Mouse (Mus musculus): ENCODE data around the gene Cdhr2. TPM values are rescaled to one million over a fixed set of nuclear protein-coding genes. Genes with fewer than 3 reads are reported as not detected.

Cdhr2 gene
- total RNA-seq, 2 experiments from 2014 or later: not detected

DNA sequence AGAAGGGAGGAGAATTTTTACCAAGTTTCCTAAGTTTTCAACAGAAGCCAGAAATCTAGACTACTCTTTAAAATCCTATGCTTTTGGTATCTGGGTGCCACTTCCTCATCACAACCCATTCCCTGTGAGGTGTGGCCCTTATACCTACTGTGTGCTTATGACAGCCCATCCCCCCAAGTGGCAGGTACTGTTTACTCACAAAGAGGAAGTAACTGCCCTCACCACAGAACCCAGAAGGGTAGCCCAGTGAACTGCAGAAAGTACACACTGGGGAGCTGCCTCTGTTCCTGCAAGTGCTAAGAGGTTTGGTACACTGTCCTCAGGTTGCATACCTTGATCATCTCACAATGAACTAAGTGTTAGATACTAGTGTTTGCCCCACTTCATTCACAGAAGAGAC, 9.5 kb upstream of the Cdhr2 start:
- no peak for ATAC-seq (replicated peaks; ENCODE audit: low FRiP score, poor library complexity, severe bottlenecking)

DNA sequence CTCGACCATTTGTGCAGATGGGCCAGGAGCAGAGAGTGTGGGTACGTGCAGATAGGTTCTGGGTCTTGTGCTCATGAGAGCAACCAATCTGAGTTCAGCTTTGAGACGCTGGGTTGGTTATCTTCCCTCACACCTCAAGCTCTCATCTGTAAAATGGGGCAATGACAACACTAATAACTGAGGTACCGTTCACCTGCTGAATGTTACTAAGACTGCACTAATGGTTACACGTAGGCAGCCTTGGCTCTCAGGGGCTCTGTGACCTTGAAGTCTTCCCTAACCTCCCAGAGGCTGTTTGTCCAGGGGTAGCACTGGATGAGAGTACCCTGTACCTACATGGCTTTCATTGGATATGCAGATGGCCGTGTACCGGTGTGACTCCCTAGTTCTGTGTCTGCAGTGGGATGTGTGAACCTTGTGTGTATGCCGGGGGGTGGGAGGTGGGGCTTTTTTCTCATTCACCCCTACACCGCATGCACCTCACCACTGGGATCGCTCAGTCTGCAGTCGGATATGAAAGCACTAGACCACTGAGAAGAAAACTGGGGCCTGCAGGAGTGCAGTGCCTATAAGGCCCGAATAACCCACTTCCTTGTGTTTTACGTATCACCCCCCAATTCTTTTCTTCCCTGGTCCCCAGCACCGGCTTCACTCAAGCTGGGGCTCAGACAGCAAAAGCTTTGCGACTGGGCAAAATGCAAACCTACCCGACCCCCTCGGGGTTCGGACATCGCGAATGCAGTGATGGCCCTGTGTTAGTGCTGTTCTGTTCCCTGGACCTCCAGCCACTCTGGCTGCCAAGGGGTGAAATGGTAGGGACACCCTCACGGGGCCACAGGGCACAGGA, 8.3 kb upstream of the Cdhr2 start:
- ATAC-seq (replicated peaks; ENCODE audit: low FRiP score, poor library complexity, severe bottlenecking): peak; percentile 8

DNA sequence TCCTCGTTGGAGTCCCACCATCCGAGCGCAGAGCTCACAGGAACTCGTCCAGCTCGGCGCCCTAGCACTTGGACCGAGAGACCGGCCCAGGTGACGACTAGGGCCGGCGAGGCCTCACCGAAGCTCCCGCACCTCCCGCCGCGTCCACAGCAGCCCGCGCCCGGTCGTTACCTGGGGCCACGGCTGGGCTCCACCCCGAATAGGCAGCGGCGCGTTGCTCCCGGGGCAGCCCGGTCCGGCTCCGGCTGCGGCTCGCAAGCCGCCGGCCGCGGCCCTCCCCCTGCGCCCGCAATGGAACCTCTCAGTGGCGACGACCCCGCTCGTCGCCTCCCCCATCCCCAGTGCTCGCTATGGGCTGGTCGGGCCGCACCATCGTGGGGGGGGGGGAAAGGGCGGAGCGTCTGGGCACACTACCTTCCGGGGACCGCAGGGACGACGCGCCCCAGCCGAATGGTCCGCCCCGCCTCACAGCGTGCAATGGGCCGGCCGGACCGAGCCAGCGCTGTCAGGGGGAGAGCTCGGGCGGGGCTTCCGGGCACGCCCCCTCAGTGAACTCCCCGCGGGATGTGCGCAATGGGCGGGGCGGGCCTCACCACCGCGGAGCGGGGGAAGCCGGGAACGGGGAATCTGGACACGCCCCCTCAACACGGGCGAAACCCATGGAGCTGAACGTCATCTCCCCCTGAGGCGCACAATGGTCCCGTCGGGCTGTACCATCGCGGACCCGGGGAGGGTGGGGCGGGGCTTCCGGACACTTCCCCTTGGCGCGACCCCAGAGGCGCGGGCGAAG, 7.5 kb upstream of the Cdhr2 start, which contains the start of gene Rnf44:
Gene Rnf44, minus strand, starts transcription at position 350 of the 790 bp plus-strand sequence.
- ATAC-seq (replicated peaks; ENCODE audit: low FRiP score, poor library complexity, severe bottlenecking): peak; percentile 87

DNA sequence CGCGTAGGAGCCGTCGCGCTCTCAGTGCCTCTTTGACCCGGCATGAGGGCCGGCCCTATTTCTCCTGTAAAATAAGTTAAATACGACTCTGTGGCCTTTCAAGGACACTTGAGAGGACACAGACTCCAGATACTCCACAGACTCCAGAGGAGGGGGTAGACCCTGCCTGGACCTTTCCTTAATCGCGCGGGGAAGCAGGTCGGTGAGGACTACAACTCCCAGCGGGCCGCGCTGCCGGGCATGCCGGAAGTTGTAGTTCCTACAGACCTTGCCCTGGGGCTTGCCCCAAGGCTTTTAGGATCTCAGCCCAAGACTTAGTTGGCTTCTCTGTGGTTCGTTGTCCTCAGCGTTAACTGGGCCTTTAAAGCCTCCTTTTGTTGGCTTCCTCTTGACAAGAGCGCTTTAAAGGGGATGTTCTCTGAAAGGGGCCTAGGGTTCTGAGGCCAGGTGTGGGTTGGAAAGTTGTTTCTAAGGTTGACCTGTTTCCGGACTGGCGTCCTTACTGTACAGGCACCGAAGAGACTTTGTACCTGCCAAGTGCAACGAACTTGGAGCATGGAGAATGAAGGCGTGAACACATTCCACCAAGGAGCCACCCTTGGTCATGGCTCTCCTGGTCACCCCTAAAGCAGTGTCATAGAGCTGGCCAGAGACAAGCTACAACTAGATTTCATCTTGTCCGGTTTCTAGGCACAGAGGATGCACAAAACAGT, 6.8 kb upstream of the Cdhr2 start:
- ATAC-seq (replicated peaks; ENCODE audit: low FRiP score, poor library complexity, severe bottlenecking): peak; percentile 75

DNA sequence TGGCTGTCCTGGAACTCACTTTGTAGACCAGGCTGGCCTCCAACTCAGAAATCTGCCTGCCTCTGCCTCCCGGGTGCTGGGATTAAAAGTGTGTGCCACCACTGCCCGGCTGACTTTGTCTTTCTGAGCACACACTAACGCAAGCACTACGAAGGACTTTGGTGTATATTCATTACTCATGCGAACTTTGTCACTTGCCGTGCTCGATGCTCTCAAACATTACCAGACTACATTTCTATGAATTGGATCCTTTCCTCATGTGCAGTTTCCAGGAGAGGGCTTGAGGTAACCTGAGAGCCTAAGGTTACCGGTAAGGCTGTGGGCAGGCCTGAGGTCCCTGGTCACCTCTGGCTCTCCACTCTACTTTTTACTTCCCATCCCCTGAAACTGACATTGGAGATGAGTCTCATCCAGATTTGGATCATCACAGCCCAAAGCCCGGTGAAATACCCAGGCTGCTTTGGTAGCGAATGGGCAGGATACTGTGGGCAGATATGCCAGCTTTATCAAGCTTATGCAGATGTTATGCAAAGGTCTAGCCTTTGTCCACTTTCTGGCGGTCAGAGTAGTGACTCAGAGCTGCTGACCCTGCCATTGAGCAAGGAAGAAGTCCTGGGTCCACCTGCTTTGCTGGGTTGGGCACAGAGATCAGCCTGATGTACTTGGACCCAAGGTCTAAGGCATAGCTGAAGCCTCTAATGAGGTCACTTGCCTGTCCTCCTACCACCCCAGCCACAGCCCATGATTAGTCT, 5.6 kb upstream of the Cdhr2 start:
- no peak for ATAC-seq (replicated peaks; ENCODE audit: low FRiP score, poor library complexity, severe bottlenecking)

DNA sequence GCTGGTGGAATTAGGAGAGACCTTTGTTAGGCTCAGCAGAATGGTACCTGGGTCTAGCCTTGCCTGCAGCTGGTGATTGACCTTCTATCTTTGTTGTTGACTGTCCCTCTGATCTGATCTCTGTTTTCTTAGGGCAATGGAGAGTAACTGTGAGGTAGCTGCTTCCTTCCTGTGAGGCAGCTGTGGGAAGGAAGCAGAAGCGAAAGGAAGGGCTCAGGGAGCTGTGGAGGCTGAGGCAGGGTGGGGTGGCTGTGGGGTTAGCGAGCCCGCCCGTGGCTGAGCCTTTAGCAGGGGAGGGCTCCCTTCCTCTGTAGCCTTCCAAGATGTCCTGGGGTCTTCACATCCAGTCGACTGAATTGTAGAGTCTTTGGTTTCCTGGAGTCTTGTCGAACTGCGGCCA, 1.2 kb downstream of the Cdhr2 start:
- no peak for ATAC-seq (replicated peaks; ENCODE audit: low FRiP score, poor library complexity, severe bottlenecking)

DNA sequence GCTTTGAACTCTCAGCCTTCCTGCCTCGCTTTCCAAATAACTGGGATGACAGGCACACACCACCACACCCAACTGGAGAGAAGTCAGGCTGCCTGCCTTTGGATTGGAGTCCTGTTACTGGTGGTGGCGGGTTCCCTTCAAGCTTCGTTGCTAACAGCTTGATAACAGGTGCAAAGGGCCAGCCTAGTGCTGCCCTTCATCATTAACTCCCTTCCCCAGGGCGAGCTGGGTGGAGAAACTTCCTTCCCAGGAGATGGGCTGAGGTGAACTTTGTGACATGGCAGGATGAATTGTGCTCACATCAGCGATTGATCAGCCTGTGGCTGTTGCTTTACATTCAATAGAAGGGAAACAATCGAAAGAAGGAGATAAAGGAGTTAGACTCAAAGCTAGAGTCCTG, 3.6 kb downstream of the Cdhr2 start:
- ATAC-seq (replicated peaks; ENCODE audit: low FRiP score, poor library complexity, severe bottlenecking): no peak

DNA sequence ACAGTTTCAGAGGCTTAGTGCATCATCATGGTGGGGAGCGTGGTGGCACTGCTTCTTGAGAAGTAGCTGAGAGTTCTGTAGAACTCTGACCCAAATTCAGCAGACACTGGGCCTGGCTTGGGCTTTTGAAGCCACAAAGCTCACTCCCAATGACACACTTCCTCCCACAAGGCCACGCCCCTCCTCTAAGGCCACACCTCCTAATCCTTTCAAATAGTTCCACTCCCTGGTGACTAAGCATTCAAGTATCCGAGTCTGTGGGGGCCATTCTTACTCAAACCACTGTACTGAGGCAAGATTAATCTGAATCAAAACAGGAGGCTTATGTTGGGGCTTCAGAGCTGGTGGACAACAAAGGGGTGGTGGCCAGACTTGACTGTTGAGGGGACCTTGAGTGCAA, 9.6 kb downstream of the Cdhr2 start:
- ATAC-seq (replicated peaks; ENCODE audit: low FRiP score, poor library complexity, severe bottlenecking): no peak

DNA sequence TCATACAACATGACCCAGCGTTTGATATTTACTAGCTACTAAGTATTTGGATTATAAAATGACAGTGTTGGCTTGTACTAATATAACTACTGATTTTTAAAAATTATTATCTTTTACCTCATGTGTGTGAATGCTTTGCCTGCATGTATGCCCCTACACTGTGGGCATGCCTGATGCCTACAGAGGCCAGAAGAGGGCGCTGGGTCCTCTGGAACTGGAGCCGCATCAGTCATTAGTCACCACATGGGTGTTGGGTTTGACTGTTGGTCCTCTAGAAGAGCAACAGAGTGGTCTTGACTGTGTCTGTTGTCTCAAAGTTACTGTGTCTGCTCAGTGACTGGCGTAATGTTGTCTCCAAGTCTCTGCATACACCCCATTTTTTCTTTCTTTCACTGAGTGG, 13.1 kb downstream of the Cdhr2 start:
- ATAC-seq (replicated peaks; ENCODE audit: low FRiP score, poor library complexity, severe bottlenecking): no peak

DNA sequence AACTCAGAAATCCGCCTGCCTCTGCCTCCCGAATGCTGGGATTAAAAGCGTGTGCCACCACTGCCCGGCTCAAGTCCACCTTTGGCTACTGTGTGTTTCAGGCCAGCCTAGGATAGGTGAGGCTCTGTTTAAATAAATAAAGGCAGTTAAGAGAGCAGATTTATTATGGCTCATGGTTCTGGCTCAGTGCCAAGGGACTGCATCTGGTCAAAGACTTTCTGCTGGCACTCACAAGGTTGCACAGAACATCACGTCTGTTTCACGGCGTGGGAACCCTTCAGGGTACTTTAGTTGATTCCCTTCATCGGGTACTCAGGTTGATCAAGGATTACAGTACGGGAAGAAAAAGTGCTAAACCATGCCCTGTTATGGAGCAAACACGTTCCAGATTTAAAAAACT, 13.7 kb downstream of the Cdhr2 start:
- ATAC-seq (replicated peaks; ENCODE audit: low FRiP score, poor library complexity, severe bottlenecking): no peak

DNA sequence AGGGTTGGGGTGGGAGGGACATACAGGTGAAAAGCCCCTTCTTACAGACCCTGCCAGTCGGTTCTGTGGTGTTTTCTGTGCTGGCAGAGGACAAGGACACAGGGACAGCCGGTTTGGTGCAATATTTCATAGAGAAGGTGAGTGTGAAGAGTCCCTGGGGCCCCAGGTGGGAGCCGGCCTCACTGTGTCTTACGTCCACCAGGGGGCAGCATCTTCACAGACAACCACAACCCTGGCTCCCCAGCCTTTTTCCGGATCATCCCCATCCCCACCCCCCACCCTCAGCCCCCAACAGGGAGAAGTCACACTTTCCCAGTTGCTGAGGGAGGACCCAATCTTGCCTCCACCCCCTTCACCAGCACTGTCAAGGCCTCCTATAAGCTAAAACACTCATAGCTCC, 15.7 kb downstream of the Cdhr2 start:
- ATAC-seq (replicated peaks; ENCODE audit: low FRiP score, poor library complexity, severe bottlenecking): 0 out of 2 replicates have a peak, but pooled peaks have one; percentile 53

DNA sequence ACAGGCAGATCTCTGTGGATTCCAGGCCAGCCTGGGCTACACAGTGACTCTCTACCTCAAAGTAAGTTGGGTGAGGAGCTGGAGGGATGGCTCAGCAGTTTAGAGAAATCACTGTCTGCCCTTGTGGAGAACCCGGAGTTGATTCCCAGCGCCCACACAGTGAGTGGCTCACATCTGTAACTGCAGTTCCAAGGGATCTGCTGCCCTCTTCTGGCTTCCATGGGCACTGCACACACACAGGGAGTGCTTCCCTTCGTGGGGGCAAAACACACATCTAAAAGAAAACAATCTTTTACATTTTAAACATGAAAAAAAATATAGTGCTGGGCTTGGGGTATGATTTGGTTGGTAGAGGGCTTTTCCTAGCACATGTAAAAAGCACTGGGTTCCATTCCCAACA, 21.9 kb downstream of the Cdhr2 start:
- no peak for ATAC-seq (replicated peaks; ENCODE audit: low FRiP score, poor library complexity, severe bottlenecking)

DNA sequence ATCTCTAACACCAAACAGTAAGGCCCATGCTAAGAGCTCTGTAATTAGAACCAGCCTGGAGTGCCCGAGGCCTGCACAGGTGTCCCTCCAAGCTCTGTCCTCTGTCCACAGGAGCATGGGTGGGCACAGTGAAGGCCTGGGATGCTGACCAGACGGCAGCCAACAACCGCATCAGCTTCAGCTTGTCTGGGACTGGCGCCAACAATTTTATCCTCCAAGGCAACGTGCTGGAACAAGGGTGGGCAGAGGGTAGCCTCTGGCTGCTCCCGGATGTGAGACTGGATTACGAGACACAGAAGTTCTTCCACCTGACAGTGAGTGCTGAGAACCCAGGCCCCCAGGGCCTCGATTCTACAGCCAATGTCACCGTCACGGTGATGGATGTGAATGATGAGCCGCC, 24.9 kb downstream of the Cdhr2 start:
- no peak for ATAC-seq (replicated peaks; ENCODE audit: low FRiP score, poor library complexity, severe bottlenecking)

DNA sequence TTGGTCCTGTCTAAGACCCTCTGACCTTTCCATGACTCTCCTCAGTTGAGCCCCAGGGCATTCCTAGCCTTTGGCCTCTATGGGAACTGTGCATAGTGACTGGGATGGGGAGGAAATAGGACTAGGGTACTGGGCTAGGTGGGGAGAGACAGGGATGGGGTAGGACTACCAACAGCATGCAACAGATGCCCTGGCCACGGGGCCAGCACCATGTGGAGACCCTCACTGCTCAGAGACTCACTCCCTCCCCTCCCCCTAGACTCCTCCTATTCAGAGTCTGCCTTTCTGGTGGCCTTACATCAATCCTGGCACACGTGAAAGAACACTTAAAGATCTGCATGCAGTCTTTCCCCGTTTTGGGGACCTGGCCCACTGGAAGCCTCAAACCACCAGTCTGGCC, 35.7 kb downstream of the Cdhr2 start:
- ATAC-seq (replicated peaks; ENCODE audit: low FRiP score, poor library complexity, severe bottlenecking): no peak

DNA sequence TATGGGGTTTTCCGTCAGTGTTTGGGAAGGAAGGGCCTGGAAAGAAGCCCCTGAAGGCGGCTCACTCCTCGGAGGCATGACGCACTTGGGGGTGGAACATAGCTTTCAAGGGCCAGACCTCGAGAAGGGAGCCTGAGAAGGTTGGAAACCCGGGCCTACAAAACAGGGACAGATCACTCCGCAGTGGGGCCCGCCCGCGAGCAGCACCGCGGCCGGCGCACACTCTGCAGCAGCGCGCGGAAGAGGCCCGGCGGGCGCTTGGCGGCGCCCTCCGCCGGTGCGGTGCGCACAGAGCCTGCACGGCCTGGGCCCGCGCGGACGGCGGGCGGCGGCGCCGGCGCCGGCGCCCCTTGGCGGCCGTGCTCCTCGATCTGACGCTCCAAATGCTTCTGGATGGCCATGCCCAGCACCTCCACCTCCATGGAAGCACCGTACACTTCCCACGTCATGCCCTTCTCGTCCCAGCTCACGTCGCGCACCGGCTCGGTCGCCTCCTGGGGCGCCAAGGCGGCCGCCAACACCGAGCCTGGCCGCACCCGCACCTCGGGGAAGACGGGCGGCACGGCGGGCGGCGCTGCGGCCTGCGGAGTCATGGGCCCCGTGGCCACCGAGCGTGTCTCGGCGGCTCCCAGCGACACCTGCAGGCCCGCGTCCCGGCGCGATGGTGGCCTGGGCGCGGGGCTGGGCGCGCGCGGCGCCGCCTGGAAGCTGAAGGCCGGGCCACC, 36.4 kb downstream of the Cdhr2 start:
- ATAC-seq (replicated peaks; ENCODE audit: low FRiP score, poor library complexity, severe bottlenecking): no peak

DNA sequence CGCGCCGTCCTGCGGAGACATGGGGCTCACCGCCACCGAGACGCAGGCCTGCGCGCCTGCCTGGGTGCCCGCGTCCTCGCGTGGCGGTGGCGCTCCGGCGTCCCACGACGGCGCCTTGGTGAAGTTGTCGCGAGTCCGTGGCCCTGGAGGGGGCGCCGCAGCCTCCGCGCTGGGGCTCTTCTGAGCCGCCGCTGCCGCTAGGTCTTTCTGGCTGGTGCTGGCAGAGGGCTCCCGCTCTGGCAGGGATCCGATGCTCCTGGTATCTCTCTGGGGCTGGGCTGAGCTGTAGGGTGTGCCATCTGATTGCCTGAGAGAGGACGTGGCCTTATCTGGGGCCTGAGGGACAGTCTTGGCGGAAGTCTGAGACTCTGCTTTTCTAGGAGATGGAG, 36.9 kb downstream of the Cdhr2 start:
- ATAC-seq (replicated peaks; ENCODE audit: low FRiP score, poor library complexity, severe bottlenecking): no peak

DNA sequence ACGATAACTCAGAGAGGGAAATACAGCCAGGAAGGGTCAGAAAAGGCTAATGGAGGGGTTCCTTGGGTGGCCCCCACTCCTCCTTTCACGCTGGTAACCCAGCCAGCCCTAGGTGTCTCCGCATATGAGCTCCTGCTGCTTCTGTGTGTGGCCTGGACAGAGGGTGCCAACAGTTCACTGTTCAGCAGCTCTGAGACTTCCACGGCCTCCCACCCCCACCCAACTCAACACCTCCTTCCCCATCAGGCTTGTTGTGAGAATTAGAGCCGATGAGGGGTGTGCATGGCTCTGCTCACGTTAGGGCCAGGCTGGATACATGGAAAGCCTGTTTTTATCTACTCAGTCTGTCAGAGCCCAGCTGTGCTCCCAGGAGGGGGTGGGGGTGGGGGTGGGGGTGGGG, 44.8 kb downstream of the Cdhr2 start:
- no peak for ATAC-seq (replicated peaks; ENCODE audit: low FRiP score, poor library complexity, severe bottlenecking)

DNA sequence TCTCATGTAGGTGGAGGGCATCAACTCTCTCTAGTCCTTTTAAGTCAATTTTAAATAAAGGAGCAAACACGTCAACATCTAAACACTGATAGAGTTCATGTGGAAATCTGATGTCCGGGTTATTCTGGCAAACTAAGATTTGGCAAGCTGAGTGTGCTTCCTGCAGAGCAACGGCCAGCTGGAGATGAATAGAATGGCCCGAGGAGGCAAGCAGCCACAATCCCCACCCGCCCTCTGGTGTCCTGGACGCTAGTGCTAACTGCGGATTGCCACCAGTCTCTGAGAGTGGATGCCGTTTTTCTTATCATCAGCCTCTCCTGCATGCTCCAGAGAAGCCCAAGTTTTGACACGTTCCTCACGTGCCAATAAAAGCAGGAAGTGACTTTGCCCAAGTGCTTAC, 45.6 kb downstream of the Cdhr2 start:
- no peak for ATAC-seq (replicated peaks; ENCODE audit: low FRiP score, poor library complexity, severe bottlenecking)

DNA sequence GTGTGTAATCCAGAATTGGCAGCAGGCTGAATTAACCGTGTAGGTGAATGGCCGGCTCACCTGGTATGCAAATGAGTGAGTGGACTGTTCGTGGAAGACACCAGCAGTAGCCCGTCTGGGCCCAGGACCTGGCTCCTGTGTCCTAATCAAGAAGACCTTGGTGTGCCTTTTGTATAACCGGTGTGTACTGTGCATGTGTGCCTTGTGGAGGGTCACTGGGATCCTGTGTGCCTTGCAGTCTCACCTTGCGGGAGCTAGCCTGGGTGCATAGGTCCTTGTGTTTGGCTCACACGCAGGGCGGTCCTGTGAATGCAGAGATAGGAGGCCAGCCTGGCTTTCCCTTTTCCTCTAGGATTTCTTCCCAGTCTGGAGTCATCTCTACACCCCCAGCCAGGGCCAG, 46.9 kb downstream of the Cdhr2 start:
- ATAC-seq (replicated peaks; ENCODE audit: low FRiP score, poor library complexity, severe bottlenecking): no peak
